Mouse (Mus musculus): Measurements from ENCODE around the gene Il2. TPM values are rescaled to one million over a fixed set of nuclear protein-coding genes. Genes with fewer than 3 reads are reported as not detected.

Il2 gene
- polyA plus RNA-seq, 2 experiments: 0.03 to 0.09 TPM

DNA sequence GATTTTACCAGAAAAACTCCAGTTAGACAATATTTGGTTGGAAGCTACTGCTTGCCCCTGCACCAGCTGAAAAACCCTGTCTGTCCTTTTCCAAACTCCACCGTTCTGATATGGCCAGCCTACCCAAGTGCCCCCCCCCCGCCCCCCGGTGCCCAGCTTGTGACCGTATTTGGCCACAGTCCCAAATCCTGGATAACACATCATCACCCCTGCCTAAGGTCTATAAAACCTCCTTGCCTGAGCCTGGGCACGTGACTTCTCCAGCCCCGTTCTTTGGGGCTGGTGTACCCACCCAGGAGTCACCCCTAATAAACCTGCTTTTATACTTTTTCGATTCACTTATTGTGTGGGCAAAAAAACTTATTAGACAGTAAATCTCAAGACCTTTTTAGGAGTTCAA, 21.1 kb upstream of the Il2 start:
- Histone ChIP-seq H3K36me3 (replicated peaks; ENCODE audit: control insufficient read depth, insufficient read depth, low read depth) (no peaks in the 10 kb centered on the region), H3K9ac (replicated peaks) (no peak overlapping the region), H3K4me3 (ENCODE audit: insufficient read depth in 1 of 2, low read depth in 2 of 2, low read length in 2 of 2) (no peak overlapping the region), H3K4me1 (replicated peaks; ENCODE audit: control insufficient read depth in 2 of 2, insufficient read depth in 2 of 2, low read length in 1 of 2) (0 out of 4 replicates have a peak, but pooled peaks cover 0 to 2% of the 10 kb centered on the region in 2 experiments), H3K9me3 (ENCODE audit: control insufficient read depth, low read length) (no peaks in the 10 kb centered on the region), H3K27me3 (ENCODE audit: control insufficient read depth, insufficient read depth, low read length) (no peaks in the 10 kb centered on the region), H3K4me2 (ENCODE audit: low read depth) (no peak overlapping the region), H3K27ac (no peak overlapping the region)
- 69% methylated on average over 7 of the region's 7 CpGs for WGBS (ENCODE audit: insufficient replicate concordance)
- TF ChIP-seq CTCF (IDR thresholded peaks at IDR 0.05; ENCODE audit: low read depth) (no peak), EP300 (IDR thresholded peaks at IDR 0.05; ENCODE audit: low read depth) (no peak)
- DNase-seq (ENCODE audit: low read depth in 3 of 3, low spot score in 3 of 3) (no peak), ATAC-seq (ENCODE audit: insufficient read depth) (no peak)

DNA sequence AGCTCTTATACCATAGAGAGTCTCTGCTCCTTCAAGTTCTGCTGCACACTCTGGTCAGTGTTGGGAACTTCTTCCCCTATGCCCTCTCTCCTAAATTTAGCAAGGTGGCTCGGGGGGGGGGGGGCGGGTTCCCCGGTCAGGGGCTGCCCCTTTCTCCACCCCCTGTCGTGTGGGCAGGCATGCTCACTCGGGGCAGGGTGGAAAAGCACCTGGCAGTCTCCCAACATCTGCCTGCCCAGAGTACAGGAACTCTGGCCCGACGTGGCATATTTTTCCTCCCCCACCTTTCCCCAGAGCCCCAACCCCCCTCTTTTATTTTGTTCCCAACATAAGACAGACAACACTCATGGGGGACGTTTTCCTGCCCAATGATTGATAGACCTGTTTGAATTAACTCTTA, 20.6 kb upstream of the Il2 start:
- ATAC-seq (ENCODE audit: insufficient read depth) (no peak), DNase-seq (ENCODE audit: low read depth in 3 of 3, low spot score in 3 of 3) (no peak)
- WGBS (ENCODE audit: insufficient replicate concordance): 16% methylated on average over 8 of the region's 8 CpGs
- Histone ChIP-seq H3K9me3 (ENCODE audit: control insufficient read depth, low read length) (no peaks in the 10 kb centered on the region), H3K9ac (replicated peaks) (no peak overlapping the region), H3K4me2 (ENCODE audit: low read depth) (no peak overlapping the region), H3K4me1 (replicated peaks; ENCODE audit: control insufficient read depth in 2 of 2, insufficient read depth in 2 of 2, low read length in 1 of 2) (0 out of 4 replicates have a peak, but pooled peaks cover 0 to 2% of the 10 kb centered on the region in 2 experiments), H3K4me3 (ENCODE audit: insufficient read depth in 1 of 2, low read depth in 2 of 2, low read length in 2 of 2) (no peak overlapping the region), H3K27ac (no peak overlapping the region), H3K27me3 (ENCODE audit: control insufficient read depth, insufficient read depth, low read length) (no peaks in the 10 kb centered on the region), H3K36me3 (replicated peaks; ENCODE audit: control insufficient read depth, insufficient read depth, low read depth) (no peaks in the 10 kb centered on the region)
- TF ChIP-seq EP300 (IDR thresholded peaks at IDR 0.05; ENCODE audit: low read depth): no peak
- TF ChIP-seq CTCF (IDR thresholded peaks at IDR 0.05; ENCODE audit: low read depth): no peak

DNA sequence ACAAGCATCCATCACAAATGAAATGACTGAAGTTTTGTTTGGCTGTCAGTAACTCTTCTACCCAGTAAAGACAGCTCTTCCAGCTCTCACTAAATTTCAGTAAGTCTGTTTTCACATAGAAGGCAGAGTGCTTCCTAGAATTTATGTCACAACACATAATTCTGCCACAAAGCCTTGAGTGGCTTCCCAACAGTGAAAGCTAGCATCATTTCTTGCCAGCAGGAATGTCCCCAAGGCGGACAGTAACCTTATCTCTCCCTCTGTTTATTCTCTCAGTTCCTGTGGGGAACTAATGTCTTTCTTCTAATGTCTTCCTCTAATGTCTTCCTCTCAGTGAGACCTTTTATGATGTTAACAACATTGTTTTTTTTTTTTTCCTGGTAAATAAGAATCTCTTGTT, 19.2 kb upstream of the Il2 start:
- Histone ChIP-seq H3K36me3 (replicated peaks; ENCODE audit: control insufficient read depth, insufficient read depth, low read depth) (no peaks in the 10 kb centered on the region), H3K9ac (replicated peaks) (no peak overlapping the region), H3K9me3 (ENCODE audit: control insufficient read depth, low read length) (no peaks in the 10 kb centered on the region), H3K27me3 (ENCODE audit: control insufficient read depth, insufficient read depth, low read length) (no peaks in the 10 kb centered on the region), H3K4me1 (replicated peaks; ENCODE audit: control insufficient read depth in 2 of 2, insufficient read depth in 2 of 2, low read length in 1 of 2) (0 out of 4 replicates have a peak, but pooled peaks cover 0 to 2% of the 10 kb centered on the region in 2 experiments), H3K27ac (no peak overlapping the region), H3K4me2 (ENCODE audit: low read depth) (no peak overlapping the region), H3K4me3 (ENCODE audit: insufficient read depth in 1 of 2, low read depth in 2 of 2, low read length in 2 of 2) (no peak overlapping the region)
- TF ChIP-seq CTCF (IDR thresholded peaks at IDR 0.05; ENCODE audit: low read depth): no peak
- TF ChIP-seq EP300 (IDR thresholded peaks at IDR 0.05; ENCODE audit: low read depth): no peak
- ATAC-seq (ENCODE audit: insufficient read depth) (no peak), DNase-seq (ENCODE audit: low read depth in 3 of 3, low spot score in 3 of 3) (no peak)
- WGBS (ENCODE audit: insufficient replicate concordance): 13% methylated on average over 1 of the region's 1 CpGs

DNA sequence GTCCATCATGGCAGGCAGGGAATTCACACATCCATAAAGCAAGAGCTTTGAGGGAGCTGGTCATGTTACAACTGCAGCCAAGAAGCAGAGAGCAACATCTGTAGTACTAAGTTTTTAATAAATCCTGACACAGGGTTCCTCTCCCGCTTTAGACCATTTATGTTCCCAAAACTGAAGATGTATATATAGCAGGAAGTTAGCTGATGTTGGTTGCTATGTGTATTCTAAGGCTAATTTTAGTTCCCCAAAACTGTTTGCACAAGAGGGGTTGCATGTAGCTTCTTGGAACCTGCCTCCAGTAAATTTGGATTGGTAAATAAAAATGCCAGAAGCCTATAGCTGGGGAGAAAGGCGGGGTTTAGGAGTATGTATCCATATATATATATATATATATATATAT, 16.1 kb upstream of the Il2 start:
- 45% methylated on average over 2 of the region's 2 CpGs for WGBS (ENCODE audit: insufficient replicate concordance)
- H3K4me1 ChIP-seq (replicated peaks; ENCODE audit: control insufficient read depth in 2 of 2, insufficient read depth in 2 of 2, low read length in 1 of 2): 0 out of 4 replicates have a peak, but pooled peaks cover 0 to 2% of the 10 kb centered on the region in 2 experiments

DNA sequence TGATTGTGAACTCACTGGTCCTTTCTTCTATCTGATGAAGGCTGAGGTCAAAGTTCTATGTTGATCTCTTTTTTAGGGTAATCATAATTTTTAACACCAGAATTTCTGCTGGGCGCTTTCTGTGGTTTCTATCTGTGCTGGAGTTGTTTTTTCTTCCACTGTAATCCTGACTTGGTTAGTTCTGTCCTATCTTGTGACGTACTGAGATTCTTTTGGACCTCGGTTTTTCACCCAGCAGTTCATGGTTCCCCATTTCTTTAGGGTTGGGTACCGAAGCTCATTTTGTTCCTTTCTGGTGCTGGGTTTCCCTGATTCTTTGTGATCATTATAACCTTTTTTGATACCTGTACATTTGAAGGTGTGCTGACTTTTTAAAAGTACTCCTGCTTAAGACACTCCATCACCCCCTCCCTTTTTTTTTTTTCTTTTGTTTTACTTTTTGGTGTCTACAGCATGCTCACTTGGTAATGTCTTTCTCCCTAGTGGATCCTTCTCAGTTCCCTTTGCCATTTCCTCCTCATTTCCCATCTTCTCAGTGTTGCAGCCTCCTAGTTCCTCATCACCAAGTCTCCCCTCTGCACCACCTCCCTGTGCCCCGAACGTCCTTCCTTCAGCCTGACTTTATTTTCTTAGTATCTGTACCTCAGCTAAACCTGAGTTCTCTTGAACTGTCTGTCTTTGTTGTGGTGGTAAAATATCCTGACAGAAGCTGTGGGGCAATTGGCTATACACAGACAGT, 14.6 kb upstream of the Il2 start:
- no peak overlapping the region for H3K27ac ChIP-seq
- no peak overlapping the region for H3K4me2 ChIP-seq (ENCODE audit: low read depth)
- no peak for DNase-seq (ENCODE audit: low read depth in 3 of 3, low spot score in 3 of 3)
- H3K27me3 ChIP-seq (ENCODE audit: control insufficient read depth, insufficient read depth, low read length): no peaks in the 10 kb centered on the region
- no peaks in the 10 kb centered on the region for H3K36me3 ChIP-seq (replicated peaks; ENCODE audit: control insufficient read depth, insufficient read depth, low read depth)
- 49% methylated on average over 6 of the region's 6 CpGs for WGBS (ENCODE audit: insufficient replicate concordance)
- H3K9me3 ChIP-seq (ENCODE audit: control insufficient read depth, low read length): no peaks in the 10 kb centered on the region
- H3K9ac ChIP-seq (replicated peaks): no peak overlapping the region
- no peak overlapping the region for H3K4me3 ChIP-seq (ENCODE audit: insufficient read depth in 1 of 2, low read depth in 2 of 2, low read length in 2 of 2)
- H3K4me1 ChIP-seq (replicated peaks; ENCODE audit: control insufficient read depth in 2 of 2, insufficient read depth in 2 of 2, low read length in 1 of 2): no peaks in the 10 kb centered on the region
- TF ChIP-seq CTCF (IDR thresholded peaks at IDR 0.05; ENCODE audit: low read depth) (no peak), EP300 (IDR thresholded peaks at IDR 0.05; ENCODE audit: low read depth) (no peak)
- no peak for ATAC-seq (ENCODE audit: insufficient read depth)

More for the DNA sequence above, 16.1 kb upstream of the Il2 start:
- no peak for DNase-seq (ENCODE audit: low read depth in 3 of 3, low spot score in 3 of 3)
- ATAC-seq (ENCODE audit: insufficient read depth): no peak
- Histone ChIP-seq H3K4me2 (ENCODE audit: low read depth) (no peak overlapping the region), H3K4me3 (ENCODE audit: insufficient read depth in 1 of 2, low read depth in 2 of 2, low read length in 2 of 2) (no peak overlapping the region), H3K9ac (replicated peaks) (no peak overlapping the region), H3K36me3 (replicated peaks; ENCODE audit: control insufficient read depth, insufficient read depth, low read depth) (no peaks in the 10 kb centered on the region), H3K27ac (no peak overlapping the region), H3K27me3 (ENCODE audit: control insufficient read depth, insufficient read depth, low read length) (no peaks in the 10 kb centered on the region), H3K9me3 (ENCODE audit: control insufficient read depth, low read length) (no peaks in the 10 kb centered on the region)
- TF ChIP-seq CTCF (IDR thresholded peaks at IDR 0.05; ENCODE audit: low read depth) (no peak), EP300 (IDR thresholded peaks at IDR 0.05; ENCODE audit: low read depth) (no peak)
